Mouse (Mus musculus) ZHBTc4 (cell line): ENCODE data around the gene Hes1.

Source experiments
- DNase-seq: peaks from one replicate; pipeline ENCODE4 v3.0.0-alpha.2; 2011; ENCODE audit warnings: low read depth, low spot score

Gene Hes1

GRCm38 (mm10) chr16:30063984-30064453, at the start of gene Hes1:
Gene Hes1 (plus strand): TSS chr16:30064384.
- DNase-seq: peak; percentile 97

GRCm38 (mm10) chr16:30016064-30016463, 48.1 kb upstream of the Hes1 start:
- DNase-seq: no peak

DNA sequence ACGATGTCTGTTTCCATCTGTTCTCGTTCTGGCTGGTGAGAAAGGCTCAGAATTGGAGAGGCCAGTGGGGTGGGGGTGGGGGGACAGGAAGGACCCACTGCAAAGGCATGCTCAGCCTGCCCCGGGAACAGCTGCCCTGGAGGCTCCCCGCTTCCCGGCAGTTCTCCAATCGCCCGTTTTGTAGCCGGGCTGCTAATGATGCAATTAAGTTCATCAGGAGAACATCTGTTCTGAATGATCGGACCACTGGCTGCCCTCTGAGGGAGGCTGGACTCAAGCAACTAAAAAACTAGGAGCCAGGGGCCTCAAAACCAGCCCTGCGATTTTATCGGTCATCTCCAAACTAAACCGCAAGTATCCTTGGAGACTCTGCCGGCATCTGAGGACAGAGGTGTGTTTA, 44.1 kb upstream of the Hes1 start:
- DNase-seq: no peak

GRCm38 (mm10) chr16:30022352-30022751, 41.8 kb upstream of the Hes1 start:
- no peak for DNase-seq

- no peak for DNase-seq
Measured at GRCm38 (mm10) chr16:30022890-30023797, 41.0 kb upstream of the Hes1 start.

DNA sequence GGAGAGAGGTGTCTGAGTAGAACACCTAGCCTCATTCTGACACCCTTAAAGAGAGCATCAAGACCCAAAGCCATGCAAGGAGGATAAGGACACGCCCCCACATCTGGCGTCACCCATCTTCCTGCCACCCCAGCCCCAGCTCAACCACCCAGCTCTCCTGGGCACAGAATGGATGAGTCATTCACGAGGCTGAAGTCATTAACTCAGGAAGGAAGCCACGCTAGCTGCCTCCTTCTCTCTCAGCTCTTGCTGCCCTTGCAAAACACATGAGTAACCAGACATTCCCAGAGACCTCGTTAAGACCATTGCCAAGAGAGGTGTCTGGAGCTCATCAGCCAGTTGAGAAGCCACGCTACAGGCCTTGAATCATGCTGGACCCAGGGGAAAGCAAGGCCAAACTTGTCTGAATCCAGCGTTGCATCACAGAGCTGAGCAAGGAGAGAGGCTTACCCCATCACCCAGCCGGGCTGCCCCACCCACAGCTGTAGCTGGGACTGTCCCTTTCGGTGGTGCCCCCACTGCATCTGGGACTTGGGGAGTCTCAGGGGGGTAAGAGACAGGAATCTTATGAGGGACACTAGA, 39.4 kb upstream of the Hes1 start:
- DNase-seq: no peak

- no peak for DNase-seq
Measured at GRCm38 (mm10) chr16:30028184-30028583, 36.0 kb upstream of the Hes1 start.

DNA sequence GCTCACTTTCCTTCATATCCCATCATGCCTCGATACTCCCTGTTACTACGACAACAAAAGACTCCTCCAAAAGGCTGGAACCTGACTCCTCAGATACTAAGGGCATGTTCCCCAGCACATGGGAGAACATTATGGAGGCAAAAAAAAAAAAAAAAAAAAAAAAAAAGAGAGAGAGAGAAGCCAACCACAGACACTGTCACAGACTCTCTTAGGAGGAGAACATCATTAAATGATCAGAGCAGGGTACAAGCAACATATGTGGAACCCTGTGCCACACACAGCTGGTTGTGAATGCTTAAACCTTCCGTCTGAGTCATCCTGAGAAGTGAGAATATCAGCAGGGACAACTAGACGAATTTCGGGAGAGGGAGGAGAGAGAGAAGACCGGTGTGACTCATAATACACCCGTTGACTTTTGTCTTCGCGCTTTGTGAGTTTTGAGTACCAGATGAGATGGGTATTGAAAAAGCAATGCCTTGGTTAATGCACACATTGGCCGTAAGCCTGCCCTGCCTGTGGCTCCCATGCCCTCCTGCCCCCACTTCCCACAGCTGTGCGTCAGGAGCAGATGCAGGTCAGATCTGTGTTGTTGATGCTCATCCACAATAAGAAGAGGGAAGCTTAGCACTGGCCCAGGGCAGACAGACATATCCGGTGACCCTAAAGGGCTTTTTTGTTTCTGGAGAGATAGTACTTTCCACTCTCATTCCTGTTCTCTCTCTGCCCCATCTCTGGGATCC, 34.8 kb upstream of the Hes1 start:
- no peak for DNase-seq

- no peak for DNase-seq
Measured at GRCm38 (mm10) chr16:30032326-30032904, 31.8 kb upstream of the Hes1 start.

DNA sequence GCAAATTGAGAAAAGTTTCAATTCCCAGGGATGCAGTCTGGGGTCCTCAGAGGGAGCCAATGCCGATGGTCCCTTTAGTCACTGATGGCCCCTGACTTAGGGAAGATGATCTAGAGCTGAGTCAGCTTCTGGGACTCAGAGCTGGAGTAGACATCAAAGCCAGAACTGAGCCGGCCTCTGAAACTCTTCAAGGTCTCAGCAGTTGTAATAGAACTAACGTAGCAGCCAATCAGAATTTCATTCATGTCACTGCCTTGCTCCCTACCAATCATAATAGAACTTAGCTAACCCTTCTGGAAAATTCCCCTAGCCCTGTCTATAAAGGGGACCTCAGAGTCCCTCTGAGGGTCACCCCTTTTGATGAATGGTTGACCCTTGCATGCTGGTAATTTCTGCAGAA, 30.8 kb upstream of the Hes1 start:
- no peak for DNase-seq

GRCm38 (mm10) chr16:30034001-30034400, 30.2 kb upstream of the Hes1 start:
- DNase-seq: no peak

- peak; percentile 30 for DNase-seq
Measured at GRCm38 (mm10) chr16:30034521-30034920, 29.7 kb upstream of the Hes1 start.

GRCm38 (mm10) chr16:30034979-30035440, 29.2 kb upstream of the Hes1 start:
- DNase-seq: no peak

- no peak for DNase-seq
Measured at GRCm38 (mm10) chr16:30036104-30036503, 28.1 kb upstream of the Hes1 start.

DNA sequence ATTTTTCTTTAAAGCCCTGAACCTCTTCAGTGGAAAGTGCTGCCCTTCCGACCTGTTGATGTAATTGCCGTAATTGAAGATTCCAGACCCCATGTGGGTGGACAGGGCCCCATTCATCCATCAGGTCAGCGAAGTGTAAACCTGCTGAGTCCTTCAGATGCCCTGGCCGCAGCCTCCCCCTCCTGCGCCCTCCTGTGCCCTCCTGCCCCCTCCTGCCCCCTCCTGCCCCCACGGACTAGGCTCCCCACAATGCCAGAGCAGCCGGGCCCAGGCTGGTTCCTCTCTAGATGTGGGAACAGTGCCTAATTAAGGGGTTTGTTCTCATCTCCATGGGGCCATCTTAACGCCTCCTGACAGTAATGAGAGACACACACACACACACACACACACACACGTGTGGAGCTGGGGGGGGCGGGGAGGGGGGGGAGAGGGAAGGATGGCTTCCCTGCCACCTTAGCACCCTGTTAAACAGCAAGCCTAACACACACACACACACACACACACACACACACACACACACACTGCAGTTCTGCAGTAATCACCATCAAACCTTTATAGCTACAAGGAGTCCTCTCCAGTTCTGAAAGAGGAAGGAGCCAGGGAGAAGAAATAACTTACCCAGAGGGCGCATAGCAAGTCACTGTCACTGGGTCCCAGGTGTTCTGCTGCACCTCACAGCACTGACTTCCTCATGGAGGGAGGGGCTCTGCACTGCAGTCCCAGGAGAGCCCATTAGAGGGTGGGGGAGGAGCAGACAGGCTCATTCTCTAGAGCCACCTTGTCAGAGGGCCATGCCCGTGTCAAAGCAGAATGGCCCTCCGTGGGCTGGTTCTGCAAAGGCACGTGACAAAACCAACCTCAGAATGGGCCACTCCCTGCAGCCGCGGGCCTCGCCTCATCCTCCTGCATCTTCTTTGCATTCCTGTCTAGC, 25.3 kb upstream of the Hes1 start:
- DNase-seq: peak; percentile 92

DNA sequence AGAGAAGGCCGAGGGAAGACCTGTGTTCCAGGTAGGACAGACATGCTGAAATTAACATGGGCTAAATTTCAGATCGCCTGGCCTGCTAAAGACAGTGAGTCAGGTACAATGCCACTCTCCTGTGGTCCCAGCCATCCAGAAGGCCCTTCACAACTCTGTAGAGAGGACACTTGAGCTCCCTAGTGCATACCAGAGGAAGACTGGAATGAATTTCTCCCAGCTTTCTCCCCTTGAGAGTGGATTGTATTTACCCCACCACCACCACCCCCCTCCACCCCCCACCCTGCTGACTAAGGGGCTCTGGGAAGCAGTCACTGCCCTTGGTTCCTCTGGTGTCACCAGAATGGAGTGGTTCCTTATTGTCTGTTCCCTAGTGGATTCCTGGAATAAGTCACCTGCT, 24.3 kb upstream of the Hes1 start:
- DNase-seq: no peak

GRCm38 (mm10) chr16:30042859-30043258, 21.3 kb upstream of the Hes1 start:
- no peak for DNase-seq

DNA sequence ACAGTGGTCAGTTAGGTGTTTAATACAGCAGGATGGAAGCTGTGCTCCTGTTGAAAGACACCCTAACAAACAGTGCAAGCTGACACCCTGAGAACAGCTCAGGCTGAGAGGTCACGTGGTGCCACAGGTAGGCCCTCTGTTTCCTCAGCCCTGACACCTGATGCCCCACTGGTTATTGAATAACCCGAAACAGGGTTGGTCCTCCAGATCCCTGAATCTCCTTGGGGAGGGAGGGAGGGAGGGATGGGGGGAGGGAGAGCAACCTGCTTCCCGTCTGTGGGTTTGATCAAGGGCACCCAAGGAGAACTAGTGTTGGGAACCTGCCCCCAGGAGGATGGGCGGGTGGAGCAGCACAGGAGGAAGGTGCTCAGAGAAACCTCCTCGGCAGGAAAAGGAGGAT, 18.6 kb upstream of the Hes1 start:
- peak; percentile 50 for DNase-seq

GRCm38 (mm10) chr16:30047010-30047409, 17.2 kb upstream of the Hes1 start:
- DNase-seq: no peak

DNA sequence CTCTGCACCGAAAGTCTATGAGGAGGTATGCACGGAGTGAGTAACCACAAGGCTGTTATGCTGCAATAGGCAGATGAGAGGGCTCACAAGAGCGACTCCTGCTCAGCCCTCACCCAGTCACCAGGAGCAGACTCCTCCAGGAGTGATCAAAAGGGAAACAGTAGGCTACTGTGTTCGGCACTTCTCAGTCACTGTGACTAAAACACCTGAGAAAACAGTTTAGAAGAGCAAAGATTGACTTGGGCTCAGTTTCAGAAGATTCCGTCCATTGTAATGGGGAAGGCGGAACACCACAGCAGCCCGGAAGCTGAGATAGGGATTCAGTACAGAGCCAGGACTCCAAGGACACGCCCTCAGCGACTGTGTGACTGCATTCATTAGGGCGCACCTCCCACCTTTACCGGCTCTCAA, 16.8 kb upstream of the Hes1 start:
- DNase-seq: peak; percentile 80
